Mouse (Mus musculus) ES-Bruce4 (cell line): ENCODE data around the gene Srgap3. TPM values are rescaled to one million over a fixed set of nuclear protein-coding genes. Genes with fewer than 3 reads are reported as not detected.

Experiments
- H3K27ac ChIP-seq: 2 replicates; pipeline ENCODE4 v1.5.1; 2012; ENCODE audit warnings: low read length, inconsistent platforms; ENCODE audit not compliant: insufficient read depth
- H3K27me3 ChIP-seq: 2 replicates; pipeline ENCODE4 v1.6.1; 2012; ENCODE audit warnings: mild to moderate bottlenecking, low read length, inconsistent platforms; ENCODE audit not compliant: control insufficient read depth, poor library complexity, insufficient read depth, severe bottlenecking
- H3K36me3 ChIP-seq: 2 replicates; pipeline ENCODE4 v1.6.1; 2012; ENCODE audit warnings: inconsistent platforms, mild to moderate bottlenecking, low read length, moderate library complexity; ENCODE audit not compliant: control insufficient read depth, poor library complexity, insufficient read depth, severe bottlenecking
- H3K4me1 ChIP-seq: one replicate; pipeline ENCODE4 v1.8.1; 2011; ENCODE audit warnings: low read length; ENCODE audit not compliant: control insufficient read depth, insufficient read depth
- H3K4me3 ChIP-seq: 2 replicates; pipeline ENCODE4 v1.5.1; 2011; ENCODE audit warnings: low read depth, mild to moderate bottlenecking, low read length
- H3K9ac ChIP-seq: 2 replicates; pipeline ENCODE4 v1.6.1; 2012; ENCODE audit warnings: low read depth, mild to moderate bottlenecking, inconsistent platforms; ENCODE audit not compliant: poor library complexity, severe bottlenecking
- H3K9me3 ChIP-seq: replicated peaks from 2 replicates; pipeline ENCODE4 v1.6.1; 2012; ENCODE audit warnings: mild to moderate bottlenecking, low read length, inconsistent platforms; ENCODE audit not compliant: control insufficient read depth, poor library complexity, insufficient read depth, severe bottlenecking
- CTCF ChIP-seq: IDR thresholded peaks from one replicate; pipeline ENCODE4 v1.8.1; 2011; ENCODE audit warnings: low read depth, low read length
- EP300 ChIP-seq: IDR thresholded peaks from 2 replicates; pipeline ENCODE4 v1.6.1; 2011; ENCODE audit warnings: low read depth, low read length; ENCODE audit not compliant: insufficient read depth
- POLR2A ChIP-seq: IDR thresholded peaks from one replicate; pipeline ENCODE4 v1.8.1; 2011; ENCODE audit warnings: low read length; ENCODE audit not compliant: insufficient read depth
- polyA plus RNA-seq: library from polyadenylated mRNA; stranded (reverse); fragments of >200 nt; gene quantifications from 2 replicates; pipeline ENCODE4 v1.2.4, GENCODE M21; 2011; ENCODE audit warnings: low read depth; ENCODE audit not compliant: missing spikeins, insufficient read depth, insufficient read length

Gene Srgap3
- polyA plus RNA-seq, 1 experiment = 7.0 TPM

DNA sequence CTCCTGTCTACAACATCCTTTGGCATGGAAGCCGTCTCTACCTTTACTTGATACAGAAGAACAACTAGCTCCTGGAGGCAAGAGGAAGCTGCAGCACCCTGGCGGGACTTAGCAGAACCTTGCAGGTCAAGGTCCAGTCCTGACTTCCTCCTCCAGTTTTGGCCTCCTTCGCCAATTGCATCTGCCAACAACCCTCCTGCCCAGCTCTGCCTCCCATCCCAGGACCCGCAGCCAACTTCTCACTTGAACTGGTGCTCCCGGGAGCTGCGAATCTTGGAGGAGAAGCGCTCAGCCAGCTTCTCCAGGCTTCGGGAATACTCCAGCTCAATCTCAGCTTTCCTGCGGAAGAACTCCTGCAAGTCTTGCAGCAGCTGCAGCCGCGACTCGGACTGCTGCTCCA, 117.9 kb downstream of the Srgap3 start:
- TF ChIP-seq CTCF (no peak), POLR2A (no peak), EP300 (no peak)

DNA sequence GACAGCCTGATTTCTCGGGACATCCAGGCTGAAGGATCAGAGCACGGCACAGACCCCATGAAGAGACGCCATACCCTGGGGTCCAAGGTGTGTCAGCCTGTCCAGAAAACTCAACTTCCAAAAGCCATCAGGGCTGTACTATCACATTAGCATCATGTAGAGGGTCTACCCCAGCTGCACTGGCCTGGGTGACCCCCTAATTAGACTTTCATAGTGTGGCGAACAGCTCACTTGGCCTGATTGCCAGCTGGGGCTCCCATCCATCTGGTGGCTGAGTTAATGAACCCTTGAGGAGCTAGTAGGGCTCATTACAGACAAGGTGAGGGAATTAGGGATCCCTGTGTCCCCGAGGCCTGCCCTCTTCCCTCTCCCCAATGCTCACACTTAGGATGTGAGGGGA, 118.6 kb downstream of the Srgap3 start:
- Histone ChIP-seq H3K4me3 (no peak overlapping the region), H3K9me3 (no peaks in the 10 kb centered on the region), H3K27me3 (no peaks in the 10 kb centered on the region), H3K4me1 (no peaks in the 10 kb centered on the region), H3K27ac (no peak overlapping the region), H3K9ac (no peak overlapping the region), H3K36me3 (no peaks in the 10 kb centered on the region)
- TF ChIP-seq EP300 = no peak
- no peak for TF ChIP-seq POLR2A
- no peak for TF ChIP-seq CTCF

More for the DNA sequence above, 117.9 kb downstream of the Srgap3 start:
- Histone ChIP-seq H3K27ac (no peak overlapping the region), H3K9me3 (no peaks in the 10 kb centered on the region), H3K9ac (no peak overlapping the region), H3K36me3 (no peaks in the 10 kb centered on the region), H3K4me1 (no peaks in the 10 kb centered on the region), H3K27me3 (no peaks in the 10 kb centered on the region), H3K4me3 (0 out of 2 replicates have a peak overlapping the region, but pooled peaks have one; percentile 3)

DNA sequence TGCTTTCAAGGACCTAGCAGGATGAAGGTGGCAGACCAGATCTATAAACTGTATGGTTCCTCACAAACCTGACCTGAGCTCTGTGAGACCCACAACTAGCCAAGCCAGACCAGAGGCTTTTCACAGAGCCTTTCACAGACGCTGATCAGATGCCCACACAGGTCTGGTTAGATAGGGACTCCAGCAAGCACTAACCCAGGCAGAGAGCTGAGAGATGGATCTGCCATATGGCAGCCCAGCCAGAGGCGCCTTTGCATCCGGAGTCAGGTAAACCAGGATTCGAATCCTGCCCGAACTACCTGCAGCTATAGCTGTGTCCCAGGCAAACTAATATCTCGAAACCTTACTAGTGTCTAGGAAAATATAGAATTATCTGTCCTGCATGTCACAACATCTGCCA, 121.4 kb downstream of the Srgap3 start:
- H3K27me3 ChIP-seq = no peaks in the 10 kb centered on the region
- no peak overlapping the region for H3K4me3 ChIP-seq
- TF ChIP-seq POLR2A (no peak), CTCF (no peak), EP300 (no peak)
- H3K9me3 ChIP-seq = no peaks in the 10 kb centered on the region
- no peaks in the 10 kb centered on the region for H3K4me1 ChIP-seq
- H3K27ac ChIP-seq = no peak overlapping the region
- H3K9ac ChIP-seq = no peak overlapping the region
- H3K36me3 ChIP-seq = no peaks in the 10 kb centered on the region

DNA sequence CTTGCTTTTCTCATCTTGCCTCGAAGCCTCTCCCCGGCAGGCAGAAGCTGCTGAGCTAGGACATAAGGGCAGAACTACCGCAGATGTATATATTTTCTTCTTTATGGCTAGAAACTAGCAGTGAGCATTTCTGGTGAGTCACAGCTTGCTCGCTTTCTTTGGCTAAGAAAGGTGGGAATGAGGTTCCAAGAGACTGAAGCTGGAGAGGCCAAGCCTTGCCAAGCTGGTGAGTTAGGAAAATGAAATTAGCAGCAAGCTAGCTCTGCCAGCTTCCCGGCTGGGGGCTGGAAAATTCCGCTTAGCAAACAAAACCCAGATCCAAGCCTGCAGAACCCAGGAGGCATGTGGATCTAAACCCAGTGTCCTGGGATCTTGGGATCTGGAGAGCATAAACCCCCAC, 124.0 kb downstream of the Srgap3 start:
- Histone ChIP-seq H3K4me3 (no peak overlapping the region), H3K9ac (no peak overlapping the region), H3K4me1 (no peaks in the 10 kb centered on the region), H3K27me3 (no peaks in the 10 kb centered on the region), H3K36me3 (no peaks in the 10 kb centered on the region), H3K9me3 (no peaks in the 10 kb centered on the region), H3K27ac (no peak overlapping the region)
- TF ChIP-seq EP300 (no peak), CTCF (no peak), POLR2A (no peak)

DNA sequence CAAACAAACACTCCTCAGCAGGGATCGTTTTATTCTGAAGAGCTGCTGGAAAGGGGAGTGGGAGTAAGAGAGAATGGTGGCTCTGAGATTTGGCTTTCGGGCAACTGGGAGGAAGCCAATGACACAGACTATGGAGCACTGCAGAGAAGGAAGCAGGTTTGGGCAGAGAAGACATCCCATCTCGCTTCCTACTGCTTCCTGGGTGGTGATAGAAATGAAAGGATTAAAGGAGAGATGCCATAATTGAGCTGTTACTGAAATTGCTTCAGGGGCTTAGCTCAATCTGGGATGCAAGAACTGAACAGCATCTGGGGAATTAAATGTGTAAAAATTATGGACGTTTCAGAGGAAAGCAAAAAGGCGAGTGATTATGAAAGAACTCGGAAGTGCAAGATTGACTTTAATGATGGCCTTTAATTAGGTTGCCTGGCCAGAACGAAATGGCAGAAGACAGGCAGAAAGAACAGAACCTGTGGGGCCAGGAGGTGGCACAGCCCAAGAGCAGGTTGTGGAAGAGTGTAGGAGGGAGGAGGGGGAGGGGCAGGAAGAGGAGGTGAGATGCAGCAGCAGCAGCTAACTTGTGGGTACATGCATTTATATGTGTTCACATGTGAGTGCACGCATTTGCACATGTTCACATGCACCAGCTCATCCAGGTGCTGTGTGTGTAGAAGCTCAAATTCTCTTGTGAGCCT, 126.6 kb downstream of the Srgap3 start:
- Histone ChIP-seq H3K36me3 (no peaks in the 10 kb centered on the region), H3K27me3 (no peaks in the 10 kb centered on the region), H3K4me3 (no peak overlapping the region), H3K27ac (no peak overlapping the region), H3K9ac (no peak overlapping the region), H3K9me3 (no peaks in the 10 kb centered on the region), H3K4me1 (no peaks in the 10 kb centered on the region)
- no peak for TF ChIP-seq POLR2A
- TF ChIP-seq EP300 = no peak
- no peak for TF ChIP-seq CTCF

DNA sequence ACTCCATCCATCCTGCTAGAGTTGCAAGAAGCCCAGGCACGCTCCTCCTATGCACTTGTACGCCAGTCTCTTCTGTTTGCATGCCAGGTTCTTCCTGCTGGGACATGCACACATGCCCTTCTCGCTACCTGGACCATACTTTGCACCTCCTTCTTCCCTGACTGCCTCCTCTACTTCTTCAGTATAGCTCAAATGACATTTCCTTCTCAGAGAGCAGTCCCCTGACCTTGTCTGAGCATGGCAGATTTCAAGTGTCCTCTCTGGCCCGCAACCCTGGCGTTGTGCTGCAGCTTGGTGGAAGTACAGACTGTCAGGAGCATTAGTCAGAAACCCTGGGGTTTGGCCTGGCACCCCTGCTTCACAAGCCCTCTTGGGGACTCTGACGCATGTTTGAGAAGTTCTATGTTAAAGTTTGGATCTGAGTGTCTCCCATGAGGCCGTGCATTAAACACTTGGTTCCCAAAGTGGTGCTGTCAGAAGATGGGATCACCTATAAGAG, 128.6 kb downstream of the Srgap3 start:
- Histone ChIP-seq H3K4me3 (no peak overlapping the region), H3K9me3 (no peaks in the 10 kb centered on the region), H3K4me1 (no peaks in the 10 kb centered on the region), H3K27ac (no peak overlapping the region), H3K9ac (no peak overlapping the region), H3K27me3 (no peaks in the 10 kb centered on the region), H3K36me3 (no peaks in the 10 kb centered on the region)
- TF ChIP-seq EP300 (no peak), POLR2A (no peak), CTCF (no peak)
